Mouse (Mus musculus) MEL-GATA-1-ER (cell line): ENCODE measurements around the gene Rundc3b.

Experiments
- DNase-seq: peaks from one replicate; pipeline ENCODE4 v3.0.0-alpha.2; 2012; ENCODE audit warnings: low read depth; ENCODE audit errors: extremely low read depth

Gene Rundc3b

GRCm38 (mm10) chr5:8622596-8623231 lies at the start of gene Rundc3b:
TSS of gene Rundc3b (minus strand) at chr5:8622952.
- DNase-seq: no peak

GRCm38 (mm10) chr5:8669606-8670005 lies 46.9 kb upstream of the Rundc3b start:
- no peak for DNase-seq

GRCm38 (mm10) chr5:8667758-8668474 lies 45.2 kb upstream of the Rundc3b start:
- DNase-seq: no peak

- no peak for DNase-seq
Observed at GRCm38 (mm10) chr5:8664678-8665077, 41.9 kb upstream of the Rundc3b start.

GRCm38 (mm10) chr5:8660738-8661151 lies 38.0 kb upstream of the Rundc3b start:
- DNase-seq: no peak

GRCm38 (mm10) chr5:8659911-8660737 lies 37.4 kb upstream of the Rundc3b start, which contains the start of gene Abcb1a:
TSS of gene Abcb1a (plus strand) at chr5:8660077.
- no peak for DNase-seq

GRCm38 (mm10) chr5:8652085-8652484 lies 29.3 kb upstream of the Rundc3b start:
- no peak for DNase-seq

GRCm38 (mm10) chr5:8648774-8649173 lies 26.0 kb upstream of the Rundc3b start:
- DNase-seq: no peak

GRCm38 (mm10) chr5:8648300-8648699 lies 25.5 kb upstream of the Rundc3b start:
- no peak for DNase-seq

GRCm38 (mm10) chr5:8634489-8634975 lies 11.8 kb upstream of the Rundc3b start:
- no peak for DNase-seq

GRCm38 (mm10) chr5:8632901-8633300 lies 10.1 kb upstream of the Rundc3b start:
- DNase-seq: no peak

- no peak for DNase-seq
Observed at GRCm38 (mm10) chr5:8622071-8622595, 619 bp downstream of the Rundc3b start.

- DNase-seq: no peak
Observed at GRCm38 (mm10) chr5:8571118-8571517, 51.6 kb downstream of the Rundc3b start.

- no peak for DNase-seq
Observed at GRCm38 (mm10) chr5:8566867-8567266, 55.9 kb downstream of the Rundc3b start.

GRCm38 (mm10) chr5:8544512-8544911 lies 78.2 kb downstream of the Rundc3b start:
- no peak for DNase-seq

- DNase-seq: no peak
Observed at GRCm38 (mm10) chr5:8542631-8543207, 80.0 kb downstream of the Rundc3b start.

GRCm38 (mm10) chr5:8541120-8542117 lies 81.3 kb downstream of the Rundc3b start:
- DNase-seq: no peak

GRCm38 (mm10) chr5:8519006-8519405 lies 103.7 kb downstream of the Rundc3b start:
- DNase-seq: no peak

- no peak for DNase-seq
Observed at GRCm38 (mm10) chr5:8491778-8492177, 131.0 kb downstream of the Rundc3b start.
